Mouse (Mus musculus): Measurements from ENCODE around the gene Adamts16. TPM values are rescaled to one million over a fixed set of nuclear protein-coding genes. Genes with fewer than 3 reads are reported as not detected.
"Not testable (repeated sequence)": the region's sequence is repeated elsewhere in the genome, so short reads cannot be mapped to it uniquely, and the experiment has no call there.

Adamts16 gene
- 0.29 and 0.45 TPM in 2 replicates for polyA plus RNA-seq (2014; fragmentation: Nextera tagmentation; extraction: Ambion mirVana)

- ATAC-seq (ENCODE audit: low FRiP score), result peak; percentile 71
- peaks cover 10% of the 10 kb centered on the region for H3K4me1 ChIP-seq (ENCODE audit: control insufficient read depth, insufficient read depth, low read length)
- H3K36me3 ChIP-seq (ENCODE audit: control insufficient read depth, insufficient read depth, low read length), result no peaks in the 10 kb centered on the region
Measured at GRCm38 (mm10) chr13:70841421-70841904, at the start of gene Adamts16. Adamts16 (minus strand) TSS chr13:70841811.

GRCm38 (mm10) chr13:70887136-70887535 lies 45.5 kb upstream of the Adamts16 start:
- no peaks in the 10 kb centered on the region for H3K4me1 ChIP-seq (ENCODE audit: control insufficient read depth, insufficient read depth, low read length)
- ATAC-seq (ENCODE audit: low FRiP score), result no peak
- no peak overlapping the region for H3K4me3 ChIP-seq (ENCODE audit: low read depth, low read length)
- H3K9me3 ChIP-seq (ENCODE audit: control insufficient read depth, low read length), result no peaks in the 10 kb centered on the region
- WGBS, result 80% methylated on average over 1 of the region's 1 CpGs
- no peaks in the 10 kb centered on the region for H3K27me3 ChIP-seq (ENCODE audit: control insufficient read depth, insufficient read depth, low read length)
- H3K4me2 ChIP-seq, result no peak overlapping the region
- no peak overlapping the region for H3K9ac ChIP-seq (ENCODE audit: low read length)
- no peaks in the 10 kb centered on the region for H3K36me3 ChIP-seq (ENCODE audit: control insufficient read depth, insufficient read depth, low read length)
- no peak for DNase-seq (ENCODE audit: low spot score, missing footprints)
- H3K27ac ChIP-seq (ENCODE audit: low read depth, low read length), result no peak overlapping the region

More at GRCm38 (mm10) chr13:70841421-70841904, at the start of gene Adamts16:
- peak within 1 kb of the TSS; percentile 31 for H3K4me3 ChIP-seq (ENCODE audit: low read depth, low read length)
- H3K9ac ChIP-seq (ENCODE audit: low read length), result peak within 1 kb of the TSS; percentile 14
- no peak within 1 kb of the TSS for H3K27ac ChIP-seq (ENCODE audit: low read depth, low read length)
- WGBS, result under 1% methylated on average over 18 of the region's 18 CpGs
- H3K4me2 ChIP-seq, result peak within 1 kb of the TSS; percentile 58
- DNase-seq (ENCODE audit: low spot score, missing footprints), result peak; percentile 87
- peaks cover 15% of the 10 kb centered on the region for H3K27me3 ChIP-seq (ENCODE audit: control insufficient read depth, insufficient read depth, low read length)
- H3K9me3 ChIP-seq (ENCODE audit: control insufficient read depth, low read length), result no peaks in the 10 kb centered on the region

- WGBS, result 78% methylated on average over 2 of the region's 2 CpGs
Measured at GRCm38 (mm10) chr13:70885006-70885405, 43.4 kb upstream of the Adamts16 start.

GRCm38 (mm10) chr13:70883891-70884890 lies 42.6 kb upstream of the Adamts16 start:
- Histone ChIP-seq H3K36me3 (ENCODE audit: control insufficient read depth, insufficient read depth, low read length) (no peaks in the 10 kb centered on the region), H3K4me1 (ENCODE audit: control insufficient read depth, insufficient read depth, low read length) (no peaks in the 10 kb centered on the region), H3K4me2 (no peak overlapping the region), H3K9ac (ENCODE audit: low read length) (no peak overlapping the region), H3K9me3 (ENCODE audit: control insufficient read depth, low read length) (no peaks in the 10 kb centered on the region), H3K4me3 (ENCODE audit: low read depth, low read length) (no peak overlapping the region), H3K27ac (ENCODE audit: low read depth, low read length) (no peak overlapping the region), H3K27me3 (ENCODE audit: control insufficient read depth, insufficient read depth, low read length) (no peaks in the 10 kb centered on the region)
- 76% methylated on average over 12 of the region's 12 CpGs for WGBS
- ATAC-seq (ENCODE audit: low FRiP score) (no peak), DNase-seq (ENCODE audit: low spot score, missing footprints) (no peak)

More at GRCm38 (mm10) chr13:70885006-70885405, 43.4 kb upstream of the Adamts16 start:
- no peaks in the 10 kb centered on the region for H3K36me3 ChIP-seq (ENCODE audit: control insufficient read depth, insufficient read depth, low read length)
- H3K4me1 ChIP-seq (ENCODE audit: control insufficient read depth, insufficient read depth, low read length), result no peaks in the 10 kb centered on the region
- H3K9me3 ChIP-seq (ENCODE audit: control insufficient read depth, low read length), result no peaks in the 10 kb centered on the region
- no peak overlapping the region for H3K9ac ChIP-seq (ENCODE audit: low read length)
- DNase-seq (ENCODE audit: low spot score, missing footprints) (no peak), ATAC-seq (ENCODE audit: low FRiP score) (no peak)
- H3K27ac ChIP-seq (ENCODE audit: low read depth, low read length), result no peak overlapping the region
- H3K4me3 ChIP-seq (ENCODE audit: low read depth, low read length), result no peak overlapping the region
- H3K27me3 ChIP-seq (ENCODE audit: control insufficient read depth, insufficient read depth, low read length), result no peaks in the 10 kb centered on the region
- no peak overlapping the region for H3K4me2 ChIP-seq

- H3K4me3 ChIP-seq (ENCODE audit: low read depth, low read length); H3K9ac ChIP-seq (ENCODE audit: low read length); ATAC-seq (ENCODE audit: low FRiP score); H3K9me3 ChIP-seq (ENCODE audit: control insufficient read depth, low read length); H3K36me3 ChIP-seq (ENCODE audit: control insufficient read depth, insufficient read depth, low read length); H3K4me2 ChIP-seq; DNase-seq (ENCODE audit: low spot score, missing footprints); H3K27me3 ChIP-seq (ENCODE audit: control insufficient read depth, insufficient read depth, low read length); H3K27ac ChIP-seq (ENCODE audit: low read depth, low read length); H3K4me1 ChIP-seq (ENCODE audit: control insufficient read depth, insufficient read depth, low read length): not testable (repeated sequence)
- 7% methylated on average over 2 of the region's 2 CpGs for WGBS
Measured at GRCm38 (mm10) chr13:70879971-70880370, 38.4 kb upstream of the Adamts16 start.

- WGBS, result 97% methylated on average over 1 of the region's 1 CpGs
- H3K9ac ChIP-seq (ENCODE audit: low read length), result no peak overlapping the region
- ATAC-seq (ENCODE audit: low FRiP score), result no peak
- no peaks in the 10 kb centered on the region for H3K27me3 ChIP-seq (ENCODE audit: control insufficient read depth, insufficient read depth, low read length)
- H3K4me1 ChIP-seq (ENCODE audit: control insufficient read depth, insufficient read depth, low read length), result no peaks in the 10 kb centered on the region
- H3K9me3 ChIP-seq (ENCODE audit: control insufficient read depth, low read length), result no peaks in the 10 kb centered on the region
- DNase-seq (ENCODE audit: low spot score, missing footprints), result no peak
- no peak overlapping the region for H3K4me2 ChIP-seq
- no peak overlapping the region for H3K27ac ChIP-seq (ENCODE audit: low read depth, low read length)
- H3K36me3 ChIP-seq (ENCODE audit: control insufficient read depth, insufficient read depth, low read length), result no peaks in the 10 kb centered on the region
- no peak overlapping the region for H3K4me3 ChIP-seq (ENCODE audit: low read depth, low read length)
Measured at GRCm38 (mm10) chr13:70877550-70877913, 35.9 kb upstream of the Adamts16 start.

GRCm38 (mm10) chr13:70876648-70877549 lies 35.3 kb upstream of the Adamts16 start:
- DNase-seq (ENCODE audit: low spot score, missing footprints) (no peak), ATAC-seq (ENCODE audit: low FRiP score) (no peak)
- Histone ChIP-seq H3K4me2 (no peak overlapping the region), H3K4me3 (ENCODE audit: low read depth, low read length) (no peak overlapping the region), H3K4me1 (ENCODE audit: control insufficient read depth, insufficient read depth, low read length) (no peaks in the 10 kb centered on the region), H3K27me3 (ENCODE audit: control insufficient read depth, insufficient read depth, low read length) (no peaks in the 10 kb centered on the region), H3K9ac (ENCODE audit: low read length) (no peak overlapping the region), H3K36me3 (ENCODE audit: control insufficient read depth, insufficient read depth, low read length) (no peaks in the 10 kb centered on the region), H3K27ac (ENCODE audit: low read depth, low read length) (no peak overlapping the region), H3K9me3 (ENCODE audit: control insufficient read depth, low read length) (no peaks in the 10 kb centered on the region)
- 88% methylated on average over 10 of the region's 10 CpGs for WGBS

- no peaks in the 10 kb centered on the region for H3K9me3 ChIP-seq (ENCODE audit: control insufficient read depth, low read length)
- no peak overlapping the region for H3K27ac ChIP-seq (ENCODE audit: low read depth, low read length)
- no peaks in the 10 kb centered on the region for H3K36me3 ChIP-seq (ENCODE audit: control insufficient read depth, insufficient read depth, low read length)
- DNase-seq (ENCODE audit: low spot score, missing footprints), result no peak
- no peak overlapping the region for H3K4me2 ChIP-seq
- no peak overlapping the region for H3K9ac ChIP-seq (ENCODE audit: low read length)
- H3K4me1 ChIP-seq (ENCODE audit: control insufficient read depth, insufficient read depth, low read length), result no peaks in the 10 kb centered on the region
- 86% methylated on average over 4 of the region's 4 CpGs for WGBS
- no peaks in the 10 kb centered on the region for H3K27me3 ChIP-seq (ENCODE audit: control insufficient read depth, insufficient read depth, low read length)
- no peak for ATAC-seq (ENCODE audit: low FRiP score)
- no peak overlapping the region for H3K4me3 ChIP-seq (ENCODE audit: low read depth, low read length)
Measured at GRCm38 (mm10) chr13:70875411-70875949, 33.9 kb upstream of the Adamts16 start.
